Mouse (Mus musculus) layer of hippocampus, postnatal 10 days (tissue): Measurements from ENCODE around the gene Morn5. TPM values are rescaled to one million over a fixed set of nuclear protein-coding genes. Genes with fewer than 3 reads are reported as not detected.
A peak's percentile ranks its signal among the peaks of the same experiment; 100 is the strongest.

Experiments used
- DNase-seq, 2 experiments: peaks; one replicate each; pipeline ENCODE4 v3.0.0; 2021; ENCODE audit warnings: low spot score in 2 of 2
- total RNA-seq, 2 experiments: library from RNA; stranded (reverse); gene quantifications; 2 replicates each; pipeline ENCODE4 v1.2.3; 2021

Morn5 gene
- total RNA-seq, 2 experiments from 2014 or later: 1.8 to 2.5 TPM

- DNase-seq: no peak
These were observed 17.9 kb downstream of the Morn5 start for GRCm38 (mm10) chr2:36067132-36067531.

GRCm38 (mm10) chr2:36071660-36072305, 22.5 kb downstream of the Morn5 start:
- DNase-seq: no peak

- DNase-seq: no peak
These were observed 24.5 kb downstream of the Morn5 start for GRCm38 (mm10) chr2:36073781-36074180.

GRCm38 (mm10) chr2:36075210-36075609, 26.0 kb downstream of the Morn5 start:
- DNase-seq: no peak

- no peak for DNase-seq
These were observed 28.0 kb downstream of the Morn5 start for GRCm38 (mm10) chr2:36077160-36077761.

- no peak for DNase-seq
These were observed 32.2 kb downstream of the Morn5 start for GRCm38 (mm10) chr2:36081446-36081845.

GRCm38 (mm10) chr2:36082802-36083580, 33.7 kb downstream of the Morn5 start:
- DNase-seq: no peak

GRCm38 (mm10) chr2:36085041-36085440, 35.8 kb downstream of the Morn5 start:
- DNase-seq: no peak

GRCm38 (mm10) chr2:36089190-36089589, 39.9 kb downstream of the Morn5 start:
- no peak for DNase-seq

GRCm38 (mm10) chr2:36090853-36091741, 41.8 kb downstream of the Morn5 start:
- peak in 1 of 2 experiments; percentile 53 for DNase-seq

GRCm38 (mm10) chr2:36092748-36093147, 43.5 kb downstream of the Morn5 start:
- DNase-seq: no peak

- no peak for DNase-seq
These were observed 44.0 kb downstream of the Morn5 start for GRCm38 (mm10) chr2:36093301-36093700.

GRCm38 (mm10) chr2:36093914-36094475, 44.7 kb downstream of the Morn5 start:
- DNase-seq: no peak

- DNase-seq: no peak
These were observed 48.0 kb downstream of the Morn5 start for GRCm38 (mm10) chr2:36097129-36097815.

GRCm38 (mm10) chr2:36098021-36098420, 48.8 kb downstream of the Morn5 start:
- DNase-seq: no peak

GRCm38 (mm10) chr2:36099739-36100138, 50.5 kb downstream of the Morn5 start:
- DNase-seq: no peak

- no peak for DNase-seq
These were observed 52.8 kb downstream of the Morn5 start for GRCm38 (mm10) chr2:36101866-36102558.

- DNase-seq: no peak
These were observed 53.3 kb downstream of the Morn5 start for GRCm38 (mm10) chr2:36102559-36102946.

- DNase-seq: no peak
These were observed 53.9 kb downstream of the Morn5 start for GRCm38 (mm10) chr2:36103069-36103554.
